Mouse (Mus musculus): ENCODE data around the gene E130308A19Rik.

E130308A19Rik gene

DNA sequence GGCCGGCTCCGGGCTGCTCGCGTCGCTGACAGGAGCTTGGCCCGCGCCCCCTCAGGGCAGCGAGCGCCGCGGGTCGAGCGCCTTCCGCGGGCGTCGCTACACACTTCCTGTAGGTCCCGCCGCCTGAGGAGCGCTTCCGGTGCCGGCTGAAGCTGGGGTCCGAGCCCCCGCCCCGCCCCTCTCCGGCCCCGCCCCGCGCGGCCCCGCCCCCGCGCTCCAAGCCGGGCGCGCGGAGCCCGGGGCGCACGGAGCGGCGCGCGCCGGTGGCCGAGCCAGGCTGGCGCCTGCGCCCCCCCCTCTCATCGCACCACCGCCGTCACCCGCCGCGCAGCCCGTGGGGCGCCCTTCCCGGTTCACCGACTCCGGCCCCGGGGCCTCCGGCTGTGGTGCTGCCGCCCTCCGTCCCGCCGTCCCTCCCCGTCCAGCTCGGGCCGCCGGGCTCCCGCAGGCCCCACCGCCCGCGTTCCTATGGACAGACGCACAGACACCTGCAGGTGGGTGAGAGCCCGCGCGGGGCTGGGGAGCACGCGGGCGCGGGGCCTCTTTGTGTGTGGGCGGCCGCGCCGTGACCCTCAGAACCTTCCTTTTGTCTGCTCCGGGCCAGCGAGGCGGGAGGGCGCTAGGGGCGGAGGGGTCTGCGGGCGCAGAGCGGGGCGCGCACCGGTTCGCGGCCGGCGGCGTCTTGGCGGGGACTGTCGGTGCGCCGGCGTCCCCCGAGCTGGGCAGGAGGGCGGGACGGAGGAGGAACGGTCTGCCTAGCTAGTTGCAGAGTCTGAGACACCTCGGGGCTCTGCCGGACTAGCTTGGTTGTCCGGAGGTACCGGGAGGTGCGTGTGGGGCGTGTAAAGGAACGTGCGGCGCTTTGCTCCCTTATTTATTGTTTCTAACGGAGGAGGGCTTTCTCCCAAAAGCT is at the start of gene E130308A19Rik:
Gene E130308A19Rik (plus strand): TSS at position 214 of the 913 bp plus-strand sequence.
- no peak for DNase-seq (ENCODE audit: low read depth)

GRCm38 (mm10) chr4:59580495-59581281 is 45.3 kb upstream of the E130308A19Rik start:
- DNase-seq (ENCODE audit: low read depth): peak; percentile 18

GRCm38 (mm10) chr4:59581314-59582185 is 44.5 kb upstream of the E130308A19Rik start, which contains the start of gene Hsdl2:
Hsdl2 (plus strand) TSS chr4:59581563.
- peak; percentile 95 for DNase-seq (ENCODE audit: low read depth)

GRCm38 (mm10) chr4:59582186-59582585 is 43.8 kb upstream of the E130308A19Rik start:
- no peak for DNase-seq (ENCODE audit: low read depth)

- DNase-seq (ENCODE audit: low read depth): no peak
Measured at GRCm38 (mm10) chr4:59585097-59585496, 40.9 kb upstream of the E130308A19Rik start.

DNA sequence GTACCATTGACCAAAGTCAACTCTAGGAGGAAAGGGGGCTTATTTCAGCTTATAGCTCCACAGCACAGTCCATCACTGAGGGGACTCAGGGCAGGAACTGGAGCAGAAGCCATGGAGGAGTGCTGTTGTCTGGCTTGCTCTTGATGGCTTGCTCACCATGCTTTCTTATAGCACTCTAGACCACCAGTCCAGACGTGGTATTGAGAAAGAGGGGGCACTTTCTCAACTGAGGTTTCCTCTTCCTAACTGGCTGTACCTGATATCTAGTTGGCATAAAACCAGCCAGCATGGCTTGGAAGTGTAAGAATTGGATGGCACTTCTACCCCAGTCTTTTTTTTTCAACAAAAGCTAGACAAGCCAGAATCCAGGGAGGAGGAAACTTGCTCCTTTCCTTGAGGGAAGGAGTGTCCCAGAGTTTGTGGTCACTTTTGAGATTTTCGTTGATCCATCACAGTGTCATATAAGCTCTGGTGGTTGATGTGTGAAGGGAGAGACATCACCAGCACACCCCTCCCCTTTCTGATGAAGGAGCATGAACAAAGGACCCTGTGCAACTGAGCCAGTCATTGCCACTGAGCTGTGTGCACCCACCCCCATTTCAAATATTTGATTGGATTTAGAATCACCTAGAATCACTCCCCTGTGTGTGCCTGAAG is 38.7 kb upstream of the E130308A19Rik start:
- DNase-seq (ENCODE audit: low read depth): no peak

- DNase-seq (ENCODE audit: low read depth): no peak
Measured at GRCm38 (mm10) chr4:59587872-59588226, 38.2 kb upstream of the E130308A19Rik start.

- no peak for DNase-seq (ENCODE audit: low read depth)
Measured at GRCm38 (mm10) chr4:59594614-59595013, 31.4 kb upstream of the E130308A19Rik start.

GRCm38 (mm10) chr4:59596556-59596955 is 29.5 kb upstream of the E130308A19Rik start:
- no peak for DNase-seq (ENCODE audit: low read depth)

- no peak for DNase-seq (ENCODE audit: low read depth)
Measured at GRCm38 (mm10) chr4:59602704-59603103, 23.3 kb upstream of the E130308A19Rik start.

DNA sequence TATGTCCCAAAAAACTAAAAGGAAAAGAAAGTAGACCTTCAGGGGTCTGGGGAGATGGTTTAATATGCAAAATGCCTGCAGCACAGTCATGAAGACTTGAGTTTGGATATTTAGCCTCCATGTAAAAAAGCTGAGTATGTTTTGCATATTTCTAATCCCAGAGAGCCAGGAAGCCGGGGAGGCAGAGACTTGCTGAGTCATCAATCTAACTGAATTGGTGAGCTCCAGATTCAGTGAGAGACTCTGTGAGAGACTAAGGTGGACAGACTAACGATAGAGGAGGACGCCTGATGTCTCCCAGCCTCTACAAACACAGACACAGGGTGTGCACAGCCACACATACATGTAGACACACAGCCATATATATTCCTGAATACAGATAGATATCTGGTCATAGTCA is 21.1 kb upstream of the E130308A19Rik start:
- no peak for DNase-seq (ENCODE audit: low read depth)

- DNase-seq (ENCODE audit: low read depth): no peak
Measured at GRCm38 (mm10) chr4:59605501-59605900, 20.5 kb upstream of the E130308A19Rik start.

GRCm38 (mm10) chr4:59610411-59610810 is 15.6 kb upstream of the E130308A19Rik start:
- no peak for DNase-seq (ENCODE audit: low read depth)

GRCm38 (mm10) chr4:59614986-59615385 is 11.0 kb upstream of the E130308A19Rik start:
- peak; percentile 27 for DNase-seq (ENCODE audit: low read depth)

GRCm38 (mm10) chr4:59619611-59620245 is 6.3 kb upstream of the E130308A19Rik start:
- no peak for DNase-seq (ENCODE audit: low read depth)

DNA sequence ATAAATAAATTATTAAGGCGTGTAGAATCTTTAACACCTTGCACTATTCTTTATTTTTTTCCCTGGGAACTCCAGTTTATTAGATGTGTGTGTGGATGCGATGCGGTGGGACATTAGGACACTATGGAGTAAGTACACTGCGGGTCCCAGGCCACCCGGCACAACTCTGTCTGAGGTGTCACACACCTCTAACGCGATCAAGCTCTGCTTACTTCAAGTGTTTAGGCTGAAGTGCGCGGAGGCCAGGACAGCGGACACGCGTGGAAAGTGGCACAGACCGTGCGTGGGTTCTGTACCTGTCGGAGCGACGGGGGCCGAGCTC is 374 bp upstream of the E130308A19Rik start:
- no peak for DNase-seq (ENCODE audit: low read depth)

- DNase-seq (ENCODE audit: low read depth): no peak
Measured at GRCm38 (mm10) chr4:59628255-59628654, 2.2 kb downstream of the E130308A19Rik start.

GRCm38 (mm10) chr4:59629076-59629874 is 3.3 kb downstream of the E130308A19Rik start:
- no peak for DNase-seq (ENCODE audit: low read depth)

GRCm38 (mm10) chr4:59630122-59630521 is 4.1 kb downstream of the E130308A19Rik start:
- DNase-seq (ENCODE audit: low read depth): no peak

- DNase-seq (ENCODE audit: low read depth): no peak
Measured at GRCm38 (mm10) chr4:59634532-59634931, 8.5 kb downstream of the E130308A19Rik start.
